Mouse (Mus musculus) ovary, postnatal 36 days (tissue): ENCODE results near the gene Calb2.

Experiments
- DNase-seq: peaks from one replicate; pipeline ENCODE4 v3.0.0; 2022; ENCODE audit warnings: low spot score, mixed read lengths

The Calb2 gene

DNA sequence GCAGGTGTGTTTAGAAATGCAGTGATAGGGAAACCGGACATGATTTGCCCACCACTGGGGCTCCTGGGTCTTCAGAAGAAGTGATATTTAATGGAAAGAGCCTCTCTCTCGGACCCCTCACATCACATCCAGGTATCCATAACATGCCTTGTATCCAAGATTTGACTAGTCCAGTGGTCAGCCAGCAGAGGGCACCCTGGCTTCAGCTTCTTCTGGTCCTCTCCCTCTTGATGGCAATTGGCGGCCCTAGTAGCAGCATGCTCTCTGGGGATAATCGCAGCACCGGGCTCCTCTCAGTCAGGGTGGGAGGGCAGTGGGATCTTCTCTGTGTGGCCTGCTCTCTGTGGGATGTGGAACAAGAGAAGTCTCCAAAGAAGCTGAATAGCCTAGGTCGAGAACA, 48.3 kb downstream of the Calb2 start:
- DNase-seq: peak; percentile 43

DNA sequence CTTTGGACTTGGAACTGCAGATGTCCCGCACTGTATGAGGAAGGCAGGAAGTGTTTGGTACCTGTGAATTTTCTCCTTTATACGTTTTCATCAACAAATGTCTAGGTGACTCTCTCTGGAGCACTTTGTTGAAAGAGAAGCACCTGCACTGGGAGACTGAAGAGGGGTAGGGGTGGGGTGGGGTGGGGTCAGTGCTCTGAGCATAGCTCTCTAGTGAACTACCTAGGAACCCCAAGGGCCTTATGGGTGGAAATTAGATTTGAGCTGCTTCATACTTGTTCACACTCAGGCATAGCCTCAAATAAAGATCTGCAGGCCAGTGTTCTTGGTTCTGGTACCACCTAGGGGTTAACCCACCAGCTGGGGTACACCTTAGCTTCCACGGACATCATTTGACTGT, 65.4 kb downstream of the Calb2 start, which contains the start of gene Gm17720:
Gene Gm17720, minus strand, starts transcription at position 101 of the 400 bp plus-strand sequence.
- DNase-seq: no peak

DNA sequence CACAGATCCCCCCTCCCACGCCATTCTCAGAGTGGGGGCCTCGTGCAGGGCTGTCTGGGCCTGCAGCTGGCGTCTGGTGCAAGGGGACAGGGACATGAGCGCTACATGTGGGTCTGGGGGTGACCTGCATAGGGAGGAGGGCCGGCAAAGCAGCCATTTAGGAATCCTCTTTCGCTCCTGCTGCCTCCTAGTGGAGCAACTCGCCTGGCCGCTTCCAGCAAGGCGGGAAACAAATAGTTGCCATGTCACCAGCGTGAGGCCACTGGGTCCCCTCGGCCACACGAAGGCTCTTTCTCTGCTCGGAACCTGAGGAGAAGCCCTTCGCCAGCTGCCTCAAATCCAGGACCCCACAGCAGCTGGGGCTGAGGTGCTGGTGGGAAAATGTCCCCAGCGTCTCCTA, 66.3 kb downstream of the Calb2 start:
- DNase-seq: no peak

- no peak for DNase-seq
Observed at GRCm38 (mm10) chr8:110100907-110101306, 67.1 kb downstream of the Calb2 start, which contains the start of gene Gm21964. Gene Gm21964 (plus strand): TSS chr8:110101207.

GRCm38 (mm10) chr8:110091869-110092268, 76.1 kb downstream of the Calb2 start:
- no peak for DNase-seq
